Mouse (Mus musculus): ENCODE data around the gene H2-T23.

- TF ChIP-seq POLR2A (IDR thresholded peaks at IDR 0.05; ENCODE audit: insufficient read depth, low read length) = no peak
- no peak for TF ChIP-seq CTCF (IDR thresholded peaks at IDR 0.05; ENCODE audit: low read depth, low read length)
These were observed 30.7 kb downstream of the H2-T23 start for GRCm38 (mm10) chr17:36001966-36002365.

Measured in ES-Bruce4 (cell line).